In genomic region chr3:122346600-122346999, GRCm38 (mm10) we compare ENCODE assay signal across 13 mouse cellular contexts.
"Had no signal": no experiment of that assay in that cellular context is flagged by ENCODE, and none has a peak within 500 bp of the region (broad histone marks: within the 10 kb centered on the region; RNA-seq: fewer than 3 reads in every experiment).

No protein-coding gene starts in this region.

- DNase-seq: kidney, adult 9 months; kidney, postnatal 4 days; left cerebral cortex, postnatal 4 days; lung, adult 2 months; lung, postnatal 10 days; midbrain, embryonic 14.5 days; spleen, adult 18-20 months; thymus, postnatal 36 days had no signal

- H3K36me3 ChIP-seq: limb, embryonic 13.5 days; liver, embryonic 15.5 days; midbrain, embryonic 10.5 days; neural tube, embryonic 12.5 days; stomach, embryonic 15.5 days had no signal

- H3K27me3 ChIP-seq: limb, embryonic 13.5 days; liver, embryonic 15.5 days; neural tube, embryonic 12.5 days; stomach, embryonic 15.5 days had no signal
